9 mouse cellular contexts compared by ENCODE assay signal in the genomic region with DNA sequence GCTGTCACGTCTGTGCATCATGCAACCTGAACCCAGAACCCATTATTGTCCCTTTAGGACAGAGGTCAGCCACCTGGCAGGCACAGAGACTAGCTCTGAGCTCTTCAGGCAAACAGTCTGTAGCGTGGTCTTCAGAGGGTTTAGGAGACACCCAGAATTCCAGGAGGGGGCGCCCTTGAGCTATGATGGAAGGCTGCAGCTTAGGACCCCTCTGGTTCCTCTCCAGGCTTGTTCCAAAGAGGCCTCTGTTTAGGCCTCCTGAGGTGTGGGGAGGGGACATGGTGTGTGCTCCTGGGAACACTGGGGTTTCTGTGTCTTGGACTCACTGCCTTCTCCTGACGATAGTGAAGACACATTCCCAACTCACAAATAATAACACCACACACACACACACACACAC. TPM values are rescaled to one million over a fixed set of nuclear protein-coding genes. Genes with fewer than 3 reads are reported as not detected.
DNase-seq lines count a peak whose midpoint lies in the region; ATAC-seq lines count a peak whose summit lies in the region.
"Had no signal": no experiment of that assay in that cellular context is flagged by ENCODE, and none has a peak within 500 bp of the region (broad histone marks: within the 10 kb centered on the region; RNA-seq: fewer than 3 reads in every experiment).

No protein-coding gene starts in this region.

- H3K4me1 ChIP-seq in intestine, embryonic 14.5 days (replicated peaks; ENCODE audit: control insufficient read depth, insufficient read depth, low read length) = no peaks in the 10 kb centered on the region
- H3K4me1 ChIP-seq in midbrain, embryonic 16.5 days (ENCODE audit: control insufficient read depth, insufficient read depth, low read length) = no peaks in the 10 kb centered on the region
- H3K4me1 ChIP-seq: heart, embryonic 15.5 days had no signal

- no peaks in the 10 kb centered on the region for H3K9me3 ChIP-seq in intestine, embryonic 14.5 days (ENCODE audit: control insufficient read depth, low read length)
- H3K9me3 ChIP-seq in midbrain, embryonic 16.5 days (replicated peaks; ENCODE audit: control insufficient read depth, low read length, poor library complexity, severe bottlenecking) = no peaks in the 10 kb centered on the region
- H3K9me3 ChIP-seq: heart, embryonic 15.5 days had no signal

- no peak overlapping the region for H3K9ac ChIP-seq in intestine, embryonic 14.5 days (ENCODE audit: low read length)
- H3K9ac ChIP-seq in midbrain, embryonic 16.5 days (ENCODE audit: low read depth, low read length) = no peak overlapping the region
- H3K9ac ChIP-seq: heart, embryonic 15.5 days had no signal

- no peak overlapping the region for H3K27ac ChIP-seq in intestine, embryonic 14.5 days (ENCODE audit: low read depth)
- no peak overlapping the region for H3K27ac ChIP-seq in midbrain, embryonic 16.5 days (ENCODE audit: low read length)
- H3K27ac ChIP-seq: heart, embryonic 15.5 days had no signal

- peak; percentile 55; the same call in 1 of the 2 replicates for ATAC-seq in intestine, embryonic 14.5 days (replicated peaks; ENCODE audit: low FRiP score, low TSS enrichment, low read depth)
- ATAC-seq in midbrain, embryonic 16.5 days = 0 out of 2 replicates have a peak, but pooled peaks have one; percentile 36

- H3K27me3 ChIP-seq in intestine, embryonic 14.5 days (replicated peaks; ENCODE audit: control insufficient read depth, insufficient read depth, low read length) = 0 out of 2 replicates have a peak, but pooled peaks cover 4% of the 10 kb centered on the region
- H3K27me3 ChIP-seq in midbrain, embryonic 16.5 days (ENCODE audit: control insufficient read depth, insufficient read depth, low read depth, low read length) = peaks cover 4% of the 10 kb centered on the region; the same call in 1 of the 2 replicates
- H3K27me3 ChIP-seq: heart, embryonic 15.5 days had no signal

- WGBS in intestine, embryonic 14.5 days = 38% methylated on average over 4 of the region's 4 CpGs
- 19% methylated on average over 4 of the region's 4 CpGs for WGBS in midbrain, embryonic 16.5 days

- H3K36me3 ChIP-seq in intestine, embryonic 14.5 days (ENCODE audit: control insufficient read depth, insufficient read depth, low read length) = no peaks in the 10 kb centered on the region
- H3K36me3 ChIP-seq in midbrain, embryonic 16.5 days (ENCODE audit: control insufficient read depth, insufficient read depth, low read length) = no peaks in the 10 kb centered on the region
- H3K36me3 ChIP-seq: heart, embryonic 15.5 days had no signal

- intact Hi-C loops in left cerebral cortex, postnatal 14 days (cut with DNase I) = no loop called here

- H3K4me3 ChIP-seq in intestine, embryonic 14.5 days (ENCODE audit: low read depth, low read length) = no peak overlapping the region
- no peak overlapping the region for H3K4me3 ChIP-seq in midbrain, embryonic 16.5 days (ENCODE audit: low read depth, low read length)
- H3K4me3 ChIP-seq: heart, embryonic 15.5 days had no signal

- H3K4me2 ChIP-seq in intestine, embryonic 14.5 days (ENCODE audit: low read length) = no peak overlapping the region
- H3K4me2 ChIP-seq in midbrain, embryonic 16.5 days (ENCODE audit: low read length) = no peak overlapping the region
- H3K4me2 ChIP-seq: heart, embryonic 15.5 days had no signal

- peak; percentile 9 for DNase-seq in cerebellum, adult 11-12 months
- no peak for DNase-seq in cerebellum, adult 8-10 months
- DNase-seq in adrenal gland, postnatal 36 days = peak; percentile 80 to 87
- DNase-seq in frontal cortex, postnatal 25 days (ENCODE audit: low spot score in 2 of 2) = peak; percentile 32 to 46
- peak; percentile 87 for DNase-seq in intestine, embryonic 14.5 days (ENCODE audit: low spot score)
- peak; percentile 67 to 69 for DNase-seq in left cerebral cortex, postnatal 14 days (ENCODE audit: low spot score in 2 of 2)
- peak; percentile 48 for DNase-seq in testis, postnatal 14 days (ENCODE audit: low spot score)

RNA-seq across cellular contexts. Expression of gene Zfp503, which starts 20.4 kb away (rescaled TPM):
- total RNA-seq in adrenal gland, postnatal 36 days (2021) = 10 to 100 TPM; 23.4 to 30.3 TPM
- 11.4 and 12.7 TPM in 2 replicates for polyA plus RNA-seq in intestine, embryonic 14.5 days (2014; fragmentation: Nextera tagmentation; extraction: Ambion mirVana)
- total RNA-seq in left cerebral cortex, postnatal 14 days (2021) = 1 to 10 TPM; 1.7 to 3.6 TPM
- polyA plus RNA-seq in midbrain, embryonic 16.5 days (2015; fragmentation: Nextera tagmentation; extraction: Ambion mirVana) = 4.0 and 4.4 TPM in 2 replicates

RNA-seq across cellular contexts. Expression of gene Lrmda, which starts 50.5 kb away (rescaled TPM):
- 1 to 10 TPM; 5.2 to 7.2 TPM for total RNA-seq in adrenal gland, postnatal 36 days (2021)
- 0.63 and 0.70 TPM in 2 replicates for polyA plus RNA-seq in intestine, embryonic 14.5 days (2014; fragmentation: Nextera tagmentation; extraction: Ambion mirVana)
- total RNA-seq in left cerebral cortex, postnatal 14 days (2021) = under 1 TPM; 0.66 to 0.97 TPM
- polyA plus RNA-seq in midbrain, embryonic 16.5 days (2015; fragmentation: Nextera tagmentation; extraction: Ambion mirVana) = 0.34 TPM in 1 of 2 replicates, not detected in the other

Comparison
In these comparisons a context has a peak if more than half of its experiments do, and no peak if none do; other contexts are left out.
1. RNA of gene Zfp503, which starts 20.4 kb away (total RNA-seq): 23.4 to 30.3 TPM in adrenal gland, postnatal 36 days; 1.7 to 3.6 TPM in left cerebral cortex, postnatal 14 days; every median in the first group is over 4 times any median in the second.